Mouse (Mus musculus): Measurements from ENCODE around the gene Arhgef28.
"Not testable (repeated sequence)": the region's sequence is repeated elsewhere in the genome, so short reads cannot be mapped to it uniquely, and the experiment has no call there.

Arhgef28 gene

DNA sequence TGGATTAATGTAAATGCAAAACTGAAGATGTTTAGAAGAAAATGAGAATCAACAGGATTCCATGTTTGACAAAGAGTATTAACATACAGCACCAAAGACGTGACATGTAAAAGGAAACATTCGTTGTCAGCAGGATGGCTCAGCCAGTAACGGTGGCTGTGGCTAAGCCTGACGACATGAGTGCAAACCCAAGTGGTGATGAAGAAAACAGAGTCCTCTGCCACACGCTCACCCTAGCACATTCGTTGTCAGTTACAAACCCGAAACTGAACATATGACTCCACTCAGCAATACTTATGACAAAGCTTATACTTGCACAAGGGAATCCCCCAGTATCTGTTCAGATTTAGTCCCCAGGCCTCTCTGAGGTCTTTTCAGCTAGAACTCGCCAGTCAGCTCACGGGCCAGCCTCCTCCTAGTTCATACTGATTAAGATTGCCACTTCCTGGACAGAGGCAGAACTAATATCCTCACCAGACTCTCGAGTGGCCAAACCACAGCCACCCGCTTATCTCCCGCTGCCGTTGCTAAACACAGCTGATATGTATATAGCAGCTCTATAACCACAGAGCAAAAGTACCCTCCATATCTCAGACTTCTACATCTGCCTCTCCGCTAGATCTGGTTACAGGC, 82.0 kb downstream of the Arhgef28 start:
- no peak for DNase-seq (ENCODE audit: low read depth, low spot score)

DNA sequence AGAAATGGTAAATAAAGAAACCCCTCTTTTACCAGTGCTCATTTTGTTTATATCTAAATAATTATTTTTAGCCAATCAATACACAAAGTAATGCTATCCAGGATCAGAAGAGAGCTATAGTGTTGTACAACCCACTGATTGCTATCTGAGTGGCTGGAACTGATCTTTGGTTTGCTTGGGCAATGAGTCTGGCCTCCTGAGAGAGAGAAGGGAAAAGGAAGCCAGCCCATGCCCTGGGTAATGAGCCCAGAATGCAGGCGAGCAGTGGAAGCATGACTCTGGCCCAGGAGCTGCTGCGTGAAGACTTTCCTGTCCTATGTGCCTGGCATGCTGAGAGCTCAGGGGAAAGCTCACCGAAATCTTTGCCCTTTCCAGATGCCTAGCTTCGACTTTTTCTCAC, 83.5 kb downstream of the Arhgef28 start:
- no peak for DNase-seq (ENCODE audit: low read depth, low spot score)

DNA sequence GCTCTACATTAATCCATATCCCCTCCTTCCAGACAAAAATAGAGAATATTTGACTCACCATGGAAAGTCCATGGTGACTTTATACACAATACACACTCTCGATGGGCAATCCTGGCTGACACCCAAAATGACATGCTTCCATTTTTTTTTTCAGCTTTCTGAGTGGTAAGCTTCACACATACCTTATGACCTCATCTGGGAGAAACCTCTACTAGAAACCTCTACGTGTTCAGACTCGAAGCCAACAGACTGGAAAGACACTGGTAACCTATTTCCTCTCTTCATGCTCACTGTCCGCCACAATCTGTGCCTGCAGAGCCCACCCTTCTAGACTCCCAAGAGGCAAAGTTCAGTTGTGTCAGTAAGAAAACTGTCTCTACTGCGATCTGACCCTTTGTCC, 84.2 kb downstream of the Arhgef28 start:
- DNase-seq (ENCODE audit: low read depth, low spot score): no peak

DNA sequence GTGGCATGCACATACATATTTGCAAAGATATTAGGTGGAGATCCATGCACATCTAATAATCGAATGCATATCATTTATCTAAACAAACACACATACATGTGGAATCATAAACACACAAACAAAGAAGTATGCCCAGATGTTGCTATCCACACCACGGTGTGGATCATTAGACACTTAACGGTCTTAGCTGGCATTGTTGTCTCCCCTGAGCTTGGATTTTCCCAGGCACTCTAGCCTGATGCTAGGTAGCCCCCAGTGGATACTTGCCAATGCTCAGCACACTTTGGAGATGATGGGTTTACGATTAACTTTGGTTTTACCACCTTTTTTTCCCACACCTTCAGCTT, 85.1 kb downstream of the Arhgef28 start:
- DNase-seq (ENCODE audit: low read depth, low spot score): no peak

DNA sequence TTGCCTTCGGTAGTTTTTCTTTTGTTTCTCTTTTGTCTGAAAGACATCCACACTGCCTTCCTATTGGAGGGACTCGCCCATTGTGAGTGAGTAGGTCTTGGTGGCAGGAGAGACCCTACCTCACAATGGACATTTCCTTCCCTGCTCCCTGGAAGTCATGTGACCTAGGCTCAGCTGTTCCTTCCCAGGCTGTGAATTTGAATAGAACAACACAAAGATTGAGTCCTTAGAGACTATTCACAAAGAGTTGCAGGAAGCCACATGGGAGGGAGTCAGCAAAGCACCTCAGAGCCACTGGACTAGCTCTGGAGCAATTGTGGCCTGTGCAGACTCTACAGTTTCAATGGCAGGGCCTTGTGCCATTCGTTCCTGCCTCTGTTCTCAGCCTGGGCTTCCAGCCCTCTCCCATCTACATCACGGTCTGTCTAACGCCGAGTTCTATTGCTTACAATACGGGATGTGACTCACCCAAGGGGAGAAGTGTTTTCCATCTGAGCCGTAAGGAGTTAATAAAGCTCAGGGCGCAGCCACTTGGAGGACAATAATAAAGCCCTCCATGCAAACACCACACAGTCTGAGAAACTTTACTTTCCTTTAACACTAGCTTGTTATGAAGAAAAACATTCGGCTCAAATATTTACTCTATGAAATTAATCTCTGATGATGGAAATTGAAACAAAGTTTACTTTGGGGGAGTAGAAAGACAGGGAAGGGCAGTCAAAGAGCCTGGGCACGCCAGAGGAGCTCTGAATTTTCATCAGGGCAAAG, 85.7 kb downstream of the Arhgef28 start:
- DNase-seq (ENCODE audit: low read depth, low spot score): no peak

DNA sequence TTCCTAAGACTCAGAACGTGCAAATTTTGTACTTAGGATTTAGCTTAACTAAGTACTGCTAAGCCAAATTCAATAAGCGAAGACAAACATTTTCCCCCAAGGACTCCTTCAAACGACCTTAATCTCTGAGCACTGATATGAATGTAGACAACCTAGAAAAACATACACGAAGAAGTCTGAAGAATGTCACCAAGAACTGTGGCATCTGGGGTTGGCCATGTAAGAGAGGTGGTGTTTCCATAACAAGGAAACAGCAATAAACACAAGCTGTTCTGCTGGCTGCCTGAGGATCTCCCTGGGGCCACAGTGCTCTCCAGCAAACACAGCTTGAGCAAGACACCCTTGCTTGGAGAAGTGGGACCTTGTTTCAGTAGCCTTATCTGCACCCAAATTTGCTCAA, 87.9 kb downstream of the Arhgef28 start:
- no peak for DNase-seq (ENCODE audit: low read depth, low spot score)

DNA sequence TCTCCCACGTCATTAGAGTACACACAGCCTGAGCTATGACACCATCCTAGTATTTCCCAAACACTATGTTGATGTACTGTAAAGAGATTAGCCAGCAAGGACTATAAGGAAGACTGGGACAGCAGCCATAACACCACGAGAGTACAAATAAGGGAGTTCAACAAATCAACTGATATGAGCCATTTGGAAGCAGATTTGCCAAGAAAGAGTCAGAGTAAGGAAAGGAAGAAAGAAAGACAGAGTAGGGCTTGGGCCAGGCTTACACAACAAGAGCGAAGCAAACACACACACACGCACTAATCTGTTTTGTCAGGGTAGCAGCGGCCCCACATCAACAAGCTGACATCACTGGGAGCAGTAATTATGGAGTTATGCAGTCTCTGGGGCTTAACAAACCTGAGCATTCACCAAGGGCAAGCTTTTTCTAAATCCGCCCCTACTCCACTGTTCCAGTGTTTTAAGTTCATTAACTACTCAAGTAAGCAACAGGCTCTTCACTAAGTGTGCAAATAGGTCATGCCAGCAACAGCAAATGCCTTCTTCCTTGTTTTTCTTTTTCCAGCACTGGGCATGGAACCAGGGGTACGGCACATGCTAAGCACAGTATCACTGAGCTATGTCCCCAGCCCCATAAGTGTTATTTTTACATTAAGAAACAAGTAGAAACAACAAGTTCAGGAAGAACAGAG, 88.5 kb downstream of the Arhgef28 start:
- DNase-seq (ENCODE audit: low read depth, low spot score): no peak

DNA sequence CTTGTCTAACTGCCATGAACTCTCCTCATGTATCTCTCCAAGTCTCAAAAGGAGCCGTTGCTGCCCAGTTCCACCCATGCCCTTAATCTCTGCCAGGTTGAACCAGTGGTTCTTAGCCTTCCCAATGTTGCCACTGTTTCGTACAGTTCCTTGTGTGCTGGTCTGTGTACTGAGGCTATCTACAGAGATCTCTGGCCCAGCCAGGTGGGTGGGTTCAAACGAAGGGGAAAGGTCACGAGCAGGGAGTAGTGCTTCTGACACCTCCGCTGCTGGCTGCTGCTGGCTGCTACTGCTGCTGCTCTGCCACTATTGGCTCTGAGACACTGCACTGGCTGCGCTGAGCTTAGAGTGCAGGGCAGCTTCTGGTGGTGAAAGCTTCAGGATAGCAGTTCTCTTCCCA, 90.6 kb downstream of the Arhgef28 start:
- DNase-seq (ENCODE audit: low read depth, low spot score): no peak

DNA sequence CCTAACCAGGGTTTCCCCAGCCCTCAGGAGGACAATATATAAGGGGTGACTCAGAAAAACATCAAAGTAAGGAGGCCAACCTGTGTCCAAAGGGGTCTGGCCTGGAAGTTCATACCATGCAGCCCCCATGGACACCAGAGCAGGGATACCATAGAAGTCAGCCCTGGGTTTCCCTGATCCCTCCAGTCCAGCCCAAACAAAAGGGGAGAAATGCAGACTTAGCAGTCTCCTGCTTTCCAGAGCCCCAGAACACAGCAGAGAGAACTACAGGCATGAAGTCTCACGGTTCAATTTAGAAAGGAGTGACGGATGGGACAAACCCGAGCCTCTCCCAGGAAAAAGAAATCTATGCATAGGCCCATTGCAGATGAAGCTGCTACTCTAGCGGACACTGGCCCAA, 91.2 kb downstream of the Arhgef28 start:
- DNase-seq (ENCODE audit: low read depth, low spot score): no peak

DNA sequence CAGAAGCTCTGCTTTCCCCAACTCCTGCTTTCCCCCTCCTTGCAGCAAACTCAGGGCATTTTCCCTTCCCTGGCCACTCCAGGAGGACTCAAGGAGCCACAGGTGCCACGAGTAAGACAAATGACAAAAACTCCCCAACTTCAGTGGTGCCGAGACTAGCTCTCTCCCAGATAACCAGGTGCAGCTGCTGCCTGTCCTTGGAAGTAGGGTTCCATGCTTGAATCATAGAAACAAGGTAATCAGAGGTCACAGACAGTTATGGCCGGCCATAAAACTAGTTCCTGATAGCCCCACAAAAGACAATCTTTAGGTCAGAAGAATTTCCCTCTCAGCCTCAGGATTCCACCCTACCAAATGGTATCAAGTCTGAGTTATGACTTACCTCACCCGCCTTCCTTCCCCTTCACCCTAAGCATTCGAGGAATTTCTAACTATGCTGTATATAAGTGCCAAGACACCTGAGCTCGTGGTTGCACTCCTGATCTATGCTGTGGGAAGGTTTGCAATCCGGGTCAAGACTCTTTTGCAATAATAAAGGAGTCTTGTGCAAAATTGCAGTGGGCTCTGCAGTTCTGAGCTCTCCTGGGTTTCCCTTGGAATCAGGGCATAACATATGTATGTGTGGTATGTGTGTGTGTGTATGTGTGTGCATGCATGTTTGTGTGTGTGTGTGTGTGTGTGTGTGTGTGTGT, 93.3 kb downstream of the Arhgef28 start:
- DNase-seq (ENCODE audit: low read depth, low spot score): no peak

DNA sequence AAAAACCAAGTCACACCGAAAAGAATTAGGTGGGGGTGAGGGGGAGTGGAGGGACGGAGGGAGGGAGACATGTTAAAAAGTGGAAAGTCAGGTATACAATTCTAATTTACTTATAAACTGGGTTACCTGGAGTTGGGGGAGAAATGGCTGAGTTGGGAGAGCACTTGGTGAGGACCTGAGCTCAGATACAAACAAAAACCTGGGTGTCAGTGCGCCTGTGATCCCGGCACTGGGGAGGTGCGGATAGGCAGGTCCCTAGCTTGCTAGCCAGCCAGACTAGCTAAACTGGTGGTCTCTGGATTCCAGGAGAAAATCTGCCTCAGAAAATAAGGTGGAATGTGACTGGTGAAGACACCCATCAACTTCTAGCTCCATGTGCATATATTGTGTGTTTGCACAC, 94.7 kb downstream of the Arhgef28 start:
- no peak for DNase-seq (ENCODE audit: low read depth, low spot score)

DNA sequence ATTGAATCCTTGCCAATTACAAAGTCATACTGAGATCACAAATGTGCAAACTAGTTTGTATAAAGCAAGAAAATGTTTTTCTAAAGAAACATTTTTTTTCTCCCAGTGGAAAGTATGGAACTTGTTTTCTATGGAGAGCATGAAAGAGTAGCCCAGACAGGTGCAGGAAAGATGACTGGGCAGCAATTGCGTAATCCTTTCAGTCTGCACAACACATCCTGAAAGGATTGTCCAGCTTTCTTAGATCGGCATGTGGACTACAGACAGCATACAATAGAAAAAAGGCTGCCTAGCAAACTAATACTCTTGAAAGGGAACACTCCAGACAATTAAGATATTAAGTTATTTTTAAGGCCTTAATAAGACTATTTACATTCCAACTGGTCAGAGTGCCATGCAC, 95.2 kb downstream of the Arhgef28 start:
- no peak for DNase-seq (ENCODE audit: low read depth, low spot score)

DNA sequence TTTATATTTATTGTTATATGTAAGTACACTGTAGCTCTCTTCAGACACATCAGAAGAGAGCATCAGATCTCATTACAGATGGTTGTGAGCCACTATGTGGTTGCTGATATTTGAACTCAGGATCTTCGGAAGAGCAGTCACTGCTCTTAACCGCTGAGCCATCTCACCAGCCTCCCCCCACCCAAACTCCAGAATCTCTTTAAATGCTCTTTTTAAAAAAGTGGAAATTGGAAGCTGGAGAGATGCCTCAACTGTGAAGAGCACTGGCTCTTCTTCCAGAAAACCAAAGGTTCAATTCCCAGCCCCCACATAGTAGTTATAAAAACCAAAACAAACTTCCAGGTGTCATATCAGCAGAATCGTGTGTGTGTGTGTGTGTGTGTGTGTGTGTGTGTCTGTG, 97.8 kb downstream of the Arhgef28 start:
- not testable (repeated sequence) for DNase-seq (ENCODE audit: low read depth, low spot score)

DNA sequence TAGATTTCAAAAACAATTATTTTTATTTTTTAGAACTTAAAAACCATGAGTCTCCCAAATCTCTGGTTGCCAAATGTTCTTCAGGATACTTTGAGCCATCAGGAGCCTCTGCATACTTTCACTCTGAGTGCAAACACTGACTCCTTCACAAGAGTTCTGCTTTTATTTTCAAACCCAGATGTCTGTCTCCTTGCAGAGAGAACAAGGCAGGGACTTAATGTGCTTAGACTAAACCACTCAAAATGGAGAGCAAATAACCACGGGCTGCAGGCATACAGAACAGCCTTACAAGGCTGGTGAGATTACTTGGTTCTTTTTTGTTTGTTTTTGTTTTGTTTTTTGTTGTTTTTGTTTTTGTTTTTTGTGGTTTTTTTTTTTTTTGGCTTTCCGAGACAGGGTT, 98.6 kb downstream of the Arhgef28 start:
- no peak for DNase-seq (ENCODE audit: low read depth, low spot score)

DNA sequence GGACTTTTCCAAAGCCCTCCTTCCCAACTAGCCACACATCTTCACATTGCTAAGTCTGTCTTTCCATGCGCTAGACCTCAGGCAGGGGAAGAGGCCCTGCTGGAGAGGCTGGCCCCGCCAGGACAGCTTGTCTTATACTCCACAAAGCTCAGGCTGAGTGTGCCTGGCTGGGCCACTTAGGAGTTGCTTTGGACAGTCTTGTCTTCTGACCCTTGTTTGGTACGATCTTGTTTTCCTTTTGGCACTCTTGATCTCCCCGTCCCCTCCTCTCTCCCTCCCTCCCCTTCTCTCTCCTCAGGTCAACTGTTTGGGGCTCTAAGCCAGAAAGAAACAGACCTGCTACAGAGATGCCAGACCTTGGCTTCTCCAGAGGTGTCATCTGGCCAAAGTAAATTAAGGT, 110.3 kb downstream of the Arhgef28 start:
- no peak for DNase-seq (ENCODE audit: low read depth, low spot score)

DNA sequence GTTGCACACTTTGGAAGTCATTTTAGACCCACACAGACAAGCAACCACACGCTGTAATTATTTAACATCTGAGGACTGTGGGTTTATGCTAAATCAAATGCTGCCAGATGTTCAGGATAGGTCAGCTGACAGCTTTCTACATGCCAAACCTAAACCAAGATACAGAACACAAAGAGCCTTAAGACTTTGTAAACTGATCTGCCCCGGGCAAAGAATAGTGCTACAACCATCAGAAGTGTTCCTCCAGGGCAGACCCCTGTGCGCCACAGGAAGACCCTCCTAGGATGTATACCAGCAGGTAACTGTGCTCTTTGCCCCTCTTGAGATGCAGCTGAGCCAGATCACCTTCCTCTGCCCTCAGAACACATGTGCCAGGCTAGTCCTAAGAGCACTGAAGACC, 111.9 kb downstream of the Arhgef28 start:
- no peak for DNase-seq (ENCODE audit: low read depth, low spot score)

DNA sequence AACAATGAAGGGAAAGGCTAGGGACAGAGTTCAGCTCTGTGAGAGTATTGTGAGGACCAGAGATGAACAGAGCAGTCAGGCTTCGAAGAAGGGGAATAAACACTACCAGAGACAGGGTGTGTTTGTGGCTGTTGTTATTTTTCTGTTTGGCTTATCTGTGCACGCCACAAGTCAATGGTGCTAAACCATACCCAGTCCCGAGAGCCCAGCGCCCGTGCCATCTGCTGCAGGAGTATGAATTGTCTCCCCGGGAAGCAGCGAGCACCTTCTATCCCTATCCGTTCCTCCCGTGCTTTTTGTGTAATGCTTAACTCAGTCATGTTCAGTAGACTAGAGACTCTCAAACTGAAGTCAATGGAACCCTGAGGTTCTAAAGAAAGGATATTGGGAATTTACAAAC, 112.8 kb downstream of the Arhgef28 start:
- DNase-seq (ENCODE audit: low read depth, low spot score): no peak

DNA sequence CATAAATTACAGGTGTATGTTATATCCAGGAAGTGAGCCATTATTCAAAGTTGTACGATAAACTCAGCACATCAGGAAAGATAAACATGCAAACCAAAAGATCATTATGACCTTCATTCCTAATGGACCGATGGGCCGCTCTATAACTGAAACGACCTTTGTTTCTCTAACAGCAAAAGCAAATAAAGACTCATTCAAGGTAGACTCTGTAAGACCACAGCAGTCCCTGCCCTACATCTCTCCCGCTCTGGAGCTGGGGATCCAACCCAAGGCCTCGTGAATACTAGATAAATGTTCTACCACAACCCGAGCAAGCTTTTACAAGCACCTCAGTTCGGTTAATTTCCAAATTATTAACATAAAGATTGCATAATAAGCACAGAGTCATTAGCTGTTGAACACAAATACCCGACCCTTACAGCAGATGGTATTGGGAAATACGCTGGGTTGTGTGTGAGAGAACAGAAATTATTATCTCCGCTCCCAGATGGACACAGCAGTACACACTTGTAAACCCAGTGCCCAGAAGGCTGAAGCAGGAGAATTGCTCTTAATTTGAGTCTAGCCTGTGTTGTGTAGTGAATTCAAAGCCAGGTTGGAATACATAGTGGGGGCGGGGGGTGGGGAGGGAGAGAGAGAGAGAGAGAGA, 113.8 kb downstream of the Arhgef28 start:
- no peak for DNase-seq (ENCODE audit: low read depth, low spot score)

DNA sequence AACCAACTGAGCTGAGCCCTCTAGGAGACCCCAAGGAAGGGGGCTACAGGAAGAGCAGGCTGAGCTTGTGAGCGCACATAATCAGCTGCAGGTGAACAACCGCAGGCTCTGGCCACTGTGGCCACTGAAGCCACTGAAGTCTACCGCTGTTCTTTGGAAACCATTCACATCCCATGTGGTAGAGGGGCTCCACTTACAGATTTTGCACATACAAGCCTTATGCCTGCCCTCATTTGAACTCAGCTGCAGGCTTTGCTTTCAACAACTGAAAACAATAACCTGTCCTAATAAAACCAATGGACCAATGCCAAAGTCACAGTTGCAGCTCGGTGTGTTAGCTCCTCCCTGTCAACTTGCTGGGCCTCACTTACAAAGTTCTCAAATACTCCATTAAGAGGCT, 126.6 kb downstream of the Arhgef28 start:
- no peak for DNase-seq (ENCODE audit: low read depth, low spot score)

DNA sequence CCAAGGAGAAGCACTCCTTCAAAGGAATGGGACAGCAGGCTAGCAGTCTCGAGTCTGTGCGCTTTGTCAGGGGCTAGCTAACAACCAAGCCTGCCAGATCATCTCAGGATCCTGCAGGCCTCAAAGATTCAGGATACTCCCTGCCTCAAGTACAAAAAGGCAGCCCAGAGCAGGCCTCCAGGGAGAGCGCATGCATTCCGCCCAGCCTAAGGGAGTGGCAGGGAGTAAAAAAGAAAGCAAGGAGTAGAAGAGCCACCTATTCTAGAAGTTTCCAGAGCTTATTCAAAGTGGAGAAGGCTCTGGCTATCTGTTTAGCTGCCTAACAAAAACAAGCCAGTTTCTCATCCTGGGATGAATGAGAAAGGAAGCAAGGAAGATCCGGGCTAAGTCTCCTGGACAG, 128.0 kb downstream of the Arhgef28 start:
- DNase-seq (ENCODE audit: low read depth, low spot score): no peak

DNA sequence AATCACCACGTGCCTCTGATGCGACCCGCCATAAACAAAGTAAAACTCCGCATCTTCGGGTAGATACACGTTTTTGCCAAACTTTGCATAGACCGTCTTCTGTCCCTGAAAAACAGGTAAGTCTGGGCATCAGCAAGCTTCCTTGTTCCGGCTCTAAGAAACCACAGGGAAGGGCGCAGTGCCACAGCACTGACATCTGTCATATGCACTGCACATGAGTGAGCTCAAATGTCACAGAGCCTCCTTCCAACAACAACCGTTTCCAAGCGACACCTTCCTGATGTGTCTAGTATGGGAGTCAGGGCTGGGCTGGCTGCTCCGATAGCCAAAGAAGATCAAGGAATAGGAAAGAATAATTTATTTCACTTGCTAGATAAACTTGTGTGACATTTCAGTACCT, 129.0 kb downstream of the Arhgef28 start:
- no peak for DNase-seq (ENCODE audit: low read depth, low spot score)

DNA sequence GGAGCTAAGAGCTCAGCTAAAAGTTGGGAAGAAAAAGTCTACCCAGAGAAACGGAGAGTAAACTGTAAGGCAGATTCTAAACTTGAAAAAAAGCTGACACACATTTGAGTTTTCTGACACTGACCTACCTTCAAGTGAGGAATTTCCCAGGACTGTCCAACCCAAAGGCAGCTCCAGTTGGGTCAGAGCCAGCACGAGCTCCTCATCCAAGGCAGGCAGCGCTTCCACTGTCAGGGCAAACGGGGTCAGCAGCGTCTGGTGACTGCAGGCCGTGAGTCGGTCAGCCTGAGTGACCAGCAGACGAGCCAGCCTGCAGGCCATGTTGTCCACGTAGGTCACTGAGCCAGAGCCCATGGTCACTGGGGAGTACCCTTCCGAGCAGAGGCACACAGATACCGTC, 131.4 kb downstream of the Arhgef28 start:
- DNase-seq (ENCODE audit: low read depth, low spot score): no peak

Measured in WW6 (cell line).